Mouse (Mus musculus): Measurements from ENCODE around the gene Zfp790. TPM values are rescaled to one million over a fixed set of nuclear protein-coding genes. Genes with fewer than 3 reads are reported as not detected.

The Zfp790 gene
- polyA plus RNA-seq, 1 experiment: 9.8 TPM

GRCm38 (mm10) chr7:29880056-29880455 lies 64.1 kb downstream of the Zfp790 start:
- Histone ChIP-seq H3K4me1 (ENCODE audit: control insufficient read depth, insufficient read depth, low read length) (no peaks in the 10 kb centered on the region), H3K4me3 (ENCODE audit: insufficient read depth, low read length) (no peak overlapping the region), H3K27ac (ENCODE audit: insufficient read depth, low read length) (no peak overlapping the region)
- TF ChIP-seq POLR2A (IDR thresholded peaks at IDR 0.05; ENCODE audit: extremely low read depth, insufficient read depth, low read length) (no peak), CTCF (IDR thresholded peaks at IDR 0.05; ENCODE audit: extremely low read depth, insufficient read depth, low read length) (no peak)

Other genes starting within 250 kb of the Zfp790 start
- 0.08 TPM in 2 replicates for gene Catsperg2, start 89.1 kb upstream of the Zfp790 start, polyA plus RNA-seq (2012; rRNA removed)
- 9.2 and 9.6 TPM in 2 replicates for gene Zfp84, start 47.6 kb upstream of the Zfp790 start, polyA plus RNA-seq (2012; rRNA removed)
- gene Zfp30, start 32.1 kb upstream of the Zfp790 start, polyA plus RNA-seq (2012; rRNA removed): 8.2 and 8.6 TPM in 2 replicates
- gene Zfp940, start 37.6 kb downstream of the Zfp790 start, polyA plus RNA-seq (2012; rRNA removed): 14.8 and 15.9 TPM in 2 replicates
- gene Zfp420, start 43.9 kb downstream of the Zfp790 start, polyA plus RNA-seq (2012; rRNA removed): 13.1 and 14.1 TPM in 2 replicates
- gene Zfp27, start 90.5 kb downstream of the Zfp790 start, polyA plus RNA-seq (2012; rRNA removed): 12.0 and 12.5 TPM in 2 replicates
- gene Zfp383, start 92.1 kb downstream of the Zfp790 start, polyA plus RNA-seq (2012; rRNA removed): 9.2 and 9.5 TPM in 2 replicates
- gene Zfp74, start 138.0 kb downstream of the Zfp790 start, polyA plus RNA-seq (2012; rRNA removed): 12.5 and 13.1 TPM in 2 replicates
- 2.1 and 3.0 TPM in 2 replicates for gene Zfp568, start 167.8 kb downstream of the Zfp790 start, polyA plus RNA-seq (2012; rRNA removed)
- gene Zfp14, start 235.3 kb downstream of the Zfp790 start, polyA plus RNA-seq (2012; rRNA removed): 13.8 and 14.2 TPM in 2 replicates